Mouse (Mus musculus) embryo, embryonic 11 days (tissue): ENCODE results near the gene Ccdc62.
A peak's percentile ranks its signal among the peaks of the same experiment; 100 is the strongest.

Source experiments
- DNase-seq: peaks from one replicate; pipeline ENCODE4 v3.0.0-alpha.2; 2015

Gene Ccdc62

GRCm38 (mm10) chr5:123938479-123938878 lies 8.0 kb downstream of the Ccdc62 start:
- no peak for DNase-seq

- DNase-seq, result no peak
Measured at GRCm38 (mm10) chr5:123946546-123946945, 16.1 kb downstream of the Ccdc62 start.

- DNase-seq, result peak; percentile 85
Measured at GRCm38 (mm10) chr5:123947041-123947761, 16.7 kb downstream of the Ccdc62 start.

GRCm38 (mm10) chr5:123952365-123953045 lies 22.0 kb downstream of the Ccdc62 start:
- no peak for DNase-seq

GRCm38 (mm10) chr5:123957213-123957612 lies 26.7 kb downstream of the Ccdc62 start:
- DNase-seq, result no peak

- DNase-seq, result no peak
Measured at GRCm38 (mm10) chr5:123959018-123959417, 28.5 kb downstream of the Ccdc62 start.

- no peak for DNase-seq
Measured at GRCm38 (mm10) chr5:123960129-123960528, 29.6 kb downstream of the Ccdc62 start.

- no peak for DNase-seq
Measured at GRCm38 (mm10) chr5:123961046-123961445, 30.6 kb downstream of the Ccdc62 start.

- DNase-seq, result no peak
Measured at GRCm38 (mm10) chr5:123964208-123964607, 33.7 kb downstream of the Ccdc62 start.

GRCm38 (mm10) chr5:123966759-123967158 lies 36.3 kb downstream of the Ccdc62 start:
- DNase-seq, result no peak

- no peak for DNase-seq
Measured at GRCm38 (mm10) chr5:123968468-123968867, 38.0 kb downstream of the Ccdc62 start.

GRCm38 (mm10) chr5:123969216-123969615 lies 38.7 kb downstream of the Ccdc62 start:
- DNase-seq, result no peak

GRCm38 (mm10) chr5:123970576-123970975 lies 40.1 kb downstream of the Ccdc62 start:
- DNase-seq, result no peak

- no peak for DNase-seq
Measured at GRCm38 (mm10) chr5:123972453-123972852, 42.0 kb downstream of the Ccdc62 start.

GRCm38 (mm10) chr5:123973299-123974178 lies 43.1 kb downstream of the Ccdc62 start, which contains the start of gene Hip1r:
Hip1r (plus strand) TSS chr5:123973628.
- peak; percentile 77 for DNase-seq

- no peak for DNase-seq
Measured at GRCm38 (mm10) chr5:123974179-123974485, 43.7 kb downstream of the Ccdc62 start.

GRCm38 (mm10) chr5:123974616-123975111 lies 44.2 kb downstream of the Ccdc62 start:
- DNase-seq, result no peak

- DNase-seq, result no peak
Measured at GRCm38 (mm10) chr5:123975668-123976180, 45.2 kb downstream of the Ccdc62 start.

GRCm38 (mm10) chr5:123977231-123977630 lies 46.8 kb downstream of the Ccdc62 start:
- no peak for DNase-seq

- no peak for DNase-seq
Measured at GRCm38 (mm10) chr5:123978131-123978530, 47.7 kb downstream of the Ccdc62 start.

- no peak for DNase-seq
Measured at GRCm38 (mm10) chr5:123979221-123979979, 48.9 kb downstream of the Ccdc62 start.

- DNase-seq, result no peak
Measured at GRCm38 (mm10) chr5:123979980-123980369, 49.5 kb downstream of the Ccdc62 start.
